Mouse (Mus musculus): ENCODE measurements around the gene Rimkla.

GRCm38 (mm10) chr4:119447261-119447660, 45.2 kb downstream of the Rimkla start:
- TF ChIP-seq POLR2A (IDR thresholded peaks at IDR 0.05; ENCODE audit: insufficient read depth, low read depth, low read length) (no peak), CTCF (IDR thresholded peaks at IDR 0.05; ENCODE audit: insufficient read depth, low read depth, low read length) (no peak)
